Mouse (Mus musculus) limb, embryonic 13.5 days (tissue): Measurements from ENCODE around the gene Isg20. TPM values are rescaled to one million over a fixed set of nuclear protein-coding genes. Genes with fewer than 3 reads are reported as not detected.

Source experiments
- ATAC-seq: fragments of 200-750 bp; cut with Nextera tagmentation; 2 replicates; pipeline ENCODE4 v1.8.0; 2017; ENCODE audit warnings: low read depth, moderate number of reproducible peaks, moderate TSS enrichment; ENCODE audit not compliant: low FRiP score
- H3K27ac ChIP-seq: fragments of 300-500 bp; sonication (generic); 2 replicates; pipeline ENCODE4 v1.5.1; 2015; ENCODE audit warnings: inconsistent platforms, mild to moderate bottlenecking, moderate library complexity
- H3K27me3 ChIP-seq: fragments of 300-500 bp; sonication (generic); 2 replicates; pipeline ENCODE4 v1.6.1; 2015; ENCODE audit warnings: mild to moderate bottlenecking, inconsistent platforms
- H3K36me3 ChIP-seq: fragments of 300-500 bp; sonication (generic); 2 replicates; pipeline ENCODE4 v1.6.1; 2015; ENCODE audit warnings: inconsistent platforms, mild to moderate bottlenecking, moderate library complexity
- H3K4me1 ChIP-seq: fragments of 300-500 bp; sonication (generic); 2 replicates; pipeline ENCODE4 v1.6.1; 2015; ENCODE audit warnings: inconsistent platforms
- H3K4me2 ChIP-seq: fragments of 300-500 bp; sonication (generic); replicated peaks from 2 replicates; pipeline ENCODE4 v1.6.1; 2015; ENCODE audit warnings: inconsistent platforms, mild to moderate bottlenecking, moderate library complexity
- H3K4me3 ChIP-seq: fragments of 300-500 bp; sonication (generic); 2 replicates; pipeline ENCODE4 v1.5.1; 2015; ENCODE audit warnings: moderate library complexity, mild to moderate bottlenecking, inconsistent platforms
- H3K9ac ChIP-seq: fragments of 300-500 bp; sonication (generic); 2 replicates; pipeline ENCODE4 v1.6.1; 2015; ENCODE audit warnings: mild to moderate bottlenecking, inconsistent platforms
- H3K9me3 ChIP-seq: fragments of 300-500 bp; sonication (generic); 2 replicates; pipeline ENCODE4 v1.6.1; 2016; ENCODE audit warnings: inconsistent platforms
- WGBS: fragments of 180-500 bp; shearing (Covaris S2); methylation state at CpG from one replicate; pipeline ENCODE4 v1.1.7; 2015; 5-methylcytosine and 5-hydroxymethylcytosine counted together
- polyA plus RNA-seq: library from polyadenylated mRNA; unstranded; fragments of >200 nt; fragmentation: Nextera tagmentation; extraction: Ambion mirVana; gene quantifications from 2 replicates; pipeline ENCODE4 v1.2.1, GENCODE M21; 2015

Isg20 gene
- polyA plus RNA-seq, 1 experiment from 2014 or later: 0.57 TPM

DNA sequence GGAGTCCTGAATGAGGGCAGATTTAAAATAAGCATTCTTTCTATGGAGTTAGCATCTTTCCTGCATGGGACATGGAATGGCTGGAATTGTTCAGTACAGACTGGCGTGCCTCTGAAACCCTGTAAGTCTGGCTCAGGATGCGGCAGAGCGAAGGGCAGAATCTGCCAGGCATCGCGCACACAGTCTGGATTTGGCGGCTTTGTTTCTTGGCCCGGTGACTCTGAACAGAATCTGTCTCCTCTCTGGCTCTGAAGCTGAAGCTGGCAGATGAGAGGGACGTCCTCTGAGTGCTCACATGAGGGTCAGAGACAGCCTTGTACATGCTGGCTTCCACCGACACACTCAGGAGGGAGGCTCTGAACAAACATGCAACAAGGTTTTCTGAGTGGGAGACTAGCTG, 12.9 kb downstream of the Isg20 start:
- no peaks in the 10 kb centered on the region for H3K9me3 ChIP-seq
- H3K4me2 ChIP-seq: no peak overlapping the region
- no peaks in the 10 kb centered on the region for H3K36me3 ChIP-seq
- H3K4me1 ChIP-seq: peaks cover 5% of the 10 kb centered on the region; the same call in 1 of the 2 replicates
- peak overlapping the region; percentile 59; the same call in 1 of the 2 replicates for H3K27ac ChIP-seq
- peak overlapping the region; percentile 52; the same call in 1 of the 2 replicates for H3K9ac ChIP-seq
- no peak overlapping the region for H3K4me3 ChIP-seq
- no peak for ATAC-seq
- H3K27me3 ChIP-seq: no peaks in the 10 kb centered on the region
- 86% methylated on average over 9 of the region's 9 CpGs for WGBS

DNA sequence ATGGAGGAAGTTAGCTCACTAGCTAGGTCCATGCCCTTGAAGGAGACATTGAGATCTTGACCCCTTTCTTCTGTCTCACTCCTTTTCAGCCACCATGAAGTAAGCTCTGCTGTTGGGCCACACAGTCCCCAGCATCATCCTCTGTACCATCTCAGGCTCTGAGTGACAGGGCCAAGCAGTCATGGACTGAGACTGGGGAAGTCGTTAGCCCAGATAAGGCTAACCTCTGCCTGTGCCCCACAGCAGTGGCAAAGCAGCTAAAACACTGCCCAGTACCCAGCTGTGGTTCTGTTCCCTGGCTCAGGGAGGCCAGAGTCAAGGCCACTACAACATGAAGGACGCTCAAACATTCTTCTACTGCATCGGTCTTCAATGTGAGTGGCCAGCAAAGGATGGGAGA, 14.0 kb downstream of the Isg20 start:
- Histone ChIP-seq H3K4me2 (no peak overlapping the region), H3K27ac (no peak overlapping the region), H3K9me3 (no peaks in the 10 kb centered on the region), H3K27me3 (no peaks in the 10 kb centered on the region), H3K4me1 (peaks cover 5% of the 10 kb centered on the region; the same call in 1 of the 2 replicates), H3K9ac (no peak overlapping the region), H3K36me3 (no peaks in the 10 kb centered on the region), H3K4me3 (no peak overlapping the region)
- 83% methylated on average over 3 of the region's 3 CpGs for WGBS
- no peak for ATAC-seq

DNA sequence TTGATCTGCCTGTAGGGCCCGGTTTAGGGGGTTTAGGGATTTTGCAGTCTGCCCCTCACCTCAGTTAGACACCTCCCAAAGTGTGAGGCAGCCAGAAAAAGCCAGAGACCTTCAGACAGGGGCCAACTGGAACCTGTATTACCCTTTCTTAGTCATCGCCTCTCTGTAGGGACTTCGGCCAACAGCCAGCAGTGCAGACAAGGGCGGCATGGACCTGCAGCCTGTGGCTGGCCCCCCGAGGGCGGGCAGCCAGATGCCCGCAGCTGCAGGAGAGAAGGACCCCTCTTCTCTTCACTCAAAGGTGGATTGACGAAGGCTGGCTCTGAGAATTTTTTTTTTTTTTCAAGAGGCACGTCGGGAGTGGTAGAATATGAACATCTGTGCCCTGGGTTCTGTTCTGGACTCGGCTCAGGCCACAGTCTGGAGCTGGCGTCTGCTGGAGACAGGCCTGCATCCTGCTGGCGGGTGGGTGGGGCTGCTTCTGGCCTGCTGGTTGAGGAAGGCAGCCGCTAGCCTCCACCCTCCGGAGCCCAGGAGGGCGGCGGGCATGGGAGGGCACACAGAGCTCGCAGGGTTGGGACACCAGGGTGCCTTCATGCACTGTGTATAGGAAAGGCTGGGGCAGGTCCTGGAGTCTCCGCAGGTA, 25.9 kb downstream of the Isg20 start:
- Histone ChIP-seq H3K4me1 (peaks cover 3% of the 10 kb centered on the region; the same call in 1 of the 2 replicates), H3K9ac (no peak overlapping the region; the same call in 1 of the 2 replicates), H3K4me2 (no peak overlapping the region), H3K9me3 (no peaks in the 10 kb centered on the region), H3K27me3 (no peaks in the 10 kb centered on the region), H3K4me3 (no peak overlapping the region), H3K27ac (peak overlapping the region; percentile 67; the same call in 1 of the 2 replicates), H3K36me3 (no peaks in the 10 kb centered on the region)
- WGBS: 51% methylated on average over 19 of the region's 19 CpGs
- peak; percentile 74 for ATAC-seq

- ATAC-seq: no peak
- H3K36me3 ChIP-seq: no peaks in the 10 kb centered on the region
- WGBS: 89% methylated on average over 3 of the region's 3 CpGs
- no peaks in the 10 kb centered on the region for H3K9me3 ChIP-seq
- H3K9ac ChIP-seq: no peak overlapping the region
- H3K27ac ChIP-seq: no peak overlapping the region
- no peak overlapping the region for H3K4me3 ChIP-seq
- H3K4me1 ChIP-seq: peaks cover 3% of the 10 kb centered on the region; the same call in 1 of the 2 replicates
- no peaks in the 10 kb centered on the region for H3K27me3 ChIP-seq
- no peak overlapping the region for H3K4me2 ChIP-seq
Measured at GRCm38 (mm10) chr7:78940971-78941370, 27.7 kb downstream of the Isg20 start.

- Histone ChIP-seq H3K4me3 (no peak overlapping the region), H3K27ac (no peak overlapping the region), H3K36me3 (no peaks in the 10 kb centered on the region), H3K9ac (no peak overlapping the region), H3K4me2 (no peak overlapping the region), H3K9me3 (no peaks in the 10 kb centered on the region), H3K27me3 (no peaks in the 10 kb centered on the region), H3K4me1 (peaks cover 3% of the 10 kb centered on the region; the same call in 1 of the 2 replicates)
- no peak for ATAC-seq
- WGBS: 82% methylated on average over 2 of the region's 2 CpGs
Measured at GRCm38 (mm10) chr7:78942544-78942943, 29.3 kb downstream of the Isg20 start.

GRCm38 (mm10) chr7:78953886-78954572, 40.8 kb downstream of the Isg20 start:
- ATAC-seq: peak; percentile 62; the same call in 1 of the 2 replicates
- WGBS: 14% methylated on average over 11 of the region's 11 CpGs
- H3K36me3 ChIP-seq: no peaks in the 10 kb centered on the region
- peaks cover 26% of the 10 kb centered on the region for H3K4me1 ChIP-seq
- H3K27me3 ChIP-seq: no peaks in the 10 kb centered on the region
- H3K4me2 ChIP-seq: peak overlapping the region; percentile 51
- H3K27ac ChIP-seq: peak overlapping the region; percentile 40; the same call in 1 of the 2 replicates
- H3K9ac ChIP-seq: no peak overlapping the region
- peak overlapping the region; percentile 11 for H3K4me3 ChIP-seq
- H3K9me3 ChIP-seq: no peaks in the 10 kb centered on the region

- peak overlapping the region; percentile 51; the same call in 1 of the 2 replicates for H3K4me2 ChIP-seq
- H3K27me3 ChIP-seq: no peaks in the 10 kb centered on the region
- WGBS: 76% methylated on average over 6 of the region's 6 CpGs
- no peak overlapping the region for H3K4me3 ChIP-seq
- H3K4me1 ChIP-seq: peaks cover 26% of the 10 kb centered on the region
- H3K27ac ChIP-seq: peak overlapping the region; percentile 40; the same call in 1 of the 2 replicates
- ATAC-seq: no peak
- no peaks in the 10 kb centered on the region for H3K9me3 ChIP-seq
- H3K36me3 ChIP-seq: no peaks in the 10 kb centered on the region
- H3K9ac ChIP-seq: no peak overlapping the region
Measured at GRCm38 (mm10) chr7:78954619-78955018, 41.4 kb downstream of the Isg20 start.

- no peaks in the 10 kb centered on the region for H3K27me3 ChIP-seq
- H3K36me3 ChIP-seq: no peaks in the 10 kb centered on the region
- peak overlapping the region; percentile 40; the same call in 1 of the 2 replicates for H3K27ac ChIP-seq
- H3K4me1 ChIP-seq: peaks cover 26% of the 10 kb centered on the region
- no peak overlapping the region for H3K9ac ChIP-seq
- no peak overlapping the region for H3K4me2 ChIP-seq
- WGBS: 78% methylated on average over 6 of the region's 6 CpGs
- H3K4me3 ChIP-seq: no peak overlapping the region
- no peak for ATAC-seq
- no peaks in the 10 kb centered on the region for H3K9me3 ChIP-seq
Measured at GRCm38 (mm10) chr7:78955086-78955485, 41.9 kb downstream of the Isg20 start.

DNA sequence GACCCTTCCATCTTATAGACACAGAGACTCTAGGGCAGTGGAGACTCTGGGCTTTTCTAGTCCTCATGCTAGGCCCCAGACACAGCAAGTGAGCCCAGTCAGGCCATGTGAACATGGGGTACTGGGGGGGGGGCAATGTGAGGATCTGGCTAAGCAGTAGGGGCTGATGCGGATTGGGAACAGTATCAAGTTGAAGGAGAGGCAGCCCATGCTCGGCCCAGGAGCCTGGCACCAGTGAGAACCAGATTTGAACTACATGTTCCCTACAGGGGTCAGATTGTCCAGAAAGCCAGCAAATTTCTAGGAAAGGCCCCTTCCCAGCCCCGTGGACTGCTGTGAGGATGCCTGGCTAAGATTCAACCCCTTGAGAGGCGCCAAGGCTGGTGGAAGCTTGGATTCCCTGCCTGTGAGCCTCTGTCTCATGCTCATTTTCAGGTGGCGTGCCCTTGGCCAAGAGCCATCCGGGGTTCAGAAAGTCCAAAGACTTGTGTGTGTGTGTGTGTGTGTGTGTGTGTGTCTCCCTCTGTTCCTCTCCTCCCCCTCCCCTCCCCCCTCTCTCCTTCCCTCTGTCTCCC, 45.4 kb downstream of the Isg20 start:
- Histone ChIP-seq H3K36me3 (no peaks in the 10 kb centered on the region), H3K4me2 (no peak overlapping the region), H3K27me3 (no peaks in the 10 kb centered on the region), H3K4me1 (peaks cover 22% of the 10 kb centered on the region), H3K9ac (no peak overlapping the region), H3K4me3 (no peak overlapping the region), H3K9me3 (no peaks in the 10 kb centered on the region), H3K27ac (no peak overlapping the region)
- ATAC-seq: 0 out of 2 replicates have a peak, but pooled peaks have one; percentile 7
- WGBS: 53% methylated on average over 6 of the region's 6 CpGs

- Histone ChIP-seq H3K4me1 (0 out of 2 replicates have a peak, but pooled peaks cover 8% of the 10 kb centered on the region), H3K4me2 (no peak overlapping the region), H3K36me3 (no peaks in the 10 kb centered on the region), H3K4me3 (no peak overlapping the region), H3K27ac (no peak overlapping the region), H3K9me3 (no peaks in the 10 kb centered on the region), H3K9ac (no peak overlapping the region), H3K27me3 (no peaks in the 10 kb centered on the region)
- 77% methylated on average over 3 of the region's 3 CpGs for WGBS
- 0 out of 2 replicates have a peak, but pooled peaks have one; percentile 11 for ATAC-seq
Measured at GRCm38 (mm10) chr7:78963891-78964290, 50.7 kb downstream of the Isg20 start.
